Mouse (Mus musculus) lung, adult 2 months (tissue): ENCODE measurements around the gene Mapk7. TPM values are rescaled to one million over a fixed set of nuclear protein-coding genes. Genes with fewer than 3 reads are reported as not detected.

Experiments
- DNase-seq: peaks from one replicate; pipeline ENCODE4 v3.0.0; 2022
- H3K4me1 ChIP-seq: fragments of 200-500 bp; 2 replicates; pipeline ENCODE4 v1.6.1; 2011; ENCODE audit warnings: low read length; ENCODE audit not compliant: control insufficient read depth, insufficient read depth
- H3K4me3 ChIP-seq: fragments of 200-500 bp; replicated peaks from 2 replicates; pipeline ENCODE3; 2011; ENCODE audit warnings: low read depth, mild to moderate bottlenecking, control low read depth, low read length; ENCODE audit errors: extremely low read depth
- CTCF ChIP-seq: fragments of 200-500 bp; IDR thresholded peaks from 2 replicates; pipeline ENCODE4 v1.5.1; 2011; ENCODE audit warnings: mild to moderate bottlenecking, low read length, control low read depth; ENCODE audit not compliant: insufficient read depth
- POLR2A ChIP-seq: fragments of 200-500 bp; IDR thresholded peaks from 2 replicates; pipeline ENCODE4 v1.6.1; 2011; ENCODE audit warnings: low read depth, mild to moderate bottlenecking, control low read depth, low read length, borderline replicate concordance; ENCODE audit errors: extremely low read depth
- WGBS: fragments of 180-500 bp; shearing (Covaris S2); methylation state at CpG from one replicate; pipeline ENCODE4 v1.1.7; 2018; 5-methylcytosine and 5-hydroxymethylcytosine counted together
- polyA plus RNA-seq: library from polyadenylated mRNA; depleted of rRNA; stranded (reverse); fragments of >200 nt; gene quantifications from 2 replicates; pipeline ENCODE4 v1.2.3, GENCODE M21; 2012

Gene Mapk7
- polyA plus RNA-seq, 1 experiment, result 40.1 TPM

DNA sequence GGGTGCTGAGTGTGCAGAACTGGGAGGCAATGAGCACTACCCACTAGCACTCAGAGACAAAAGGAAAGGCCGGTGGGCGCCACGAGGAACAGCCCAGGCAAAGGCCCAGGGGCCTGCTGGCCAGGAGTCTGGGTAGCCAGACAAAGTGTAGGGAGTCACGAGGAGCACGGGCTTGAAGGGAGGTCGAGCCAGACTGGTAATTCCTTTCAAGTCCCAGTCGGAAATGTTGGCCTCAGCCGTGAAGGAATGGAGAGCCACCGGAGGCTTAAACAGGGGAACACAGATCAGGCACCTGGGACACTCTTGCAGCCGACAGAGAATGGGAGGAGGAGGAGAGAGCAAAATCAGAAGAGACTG, 10.0 kb downstream of the Mapk7 start:
- no peak overlapping the region for H3K4me3 ChIP-seq
- WGBS, result 32% methylated on average over 10 of the region's 10 CpGs
- TF ChIP-seq POLR2A (no peak), CTCF (no peak)
- DNase-seq, result no peak
- no peaks in the 10 kb centered on the region for H3K4me1 ChIP-seq

DNA sequence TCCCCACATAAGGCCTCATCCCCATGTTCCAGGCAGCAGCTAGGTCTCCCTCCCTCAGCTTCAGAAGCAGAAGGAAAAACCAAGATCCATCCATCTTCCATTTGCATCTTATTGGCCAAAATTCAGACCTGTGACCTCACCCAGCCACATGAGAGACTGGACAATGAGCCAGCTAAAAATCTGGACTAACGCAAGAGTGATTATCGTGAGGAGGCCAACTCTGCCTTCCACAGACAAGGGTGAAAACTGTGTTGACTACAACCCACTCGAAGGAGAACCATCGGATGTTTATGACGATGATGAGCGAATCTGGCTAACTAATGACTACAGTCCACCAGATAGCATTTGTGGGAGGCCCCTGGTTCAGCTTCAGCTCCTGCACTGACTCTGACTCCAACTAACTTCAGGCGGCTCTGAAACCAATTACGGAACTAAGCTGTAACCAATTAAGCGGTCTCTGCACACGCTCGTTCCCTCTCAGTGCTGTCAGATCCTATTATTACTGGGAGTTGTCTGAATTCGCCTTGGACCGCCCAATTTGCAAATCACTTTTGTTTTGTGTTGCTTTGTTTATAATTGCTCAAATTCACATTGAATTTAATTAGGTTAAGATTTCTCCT, 10.9 kb downstream of the Mapk7 start:
- DNase-seq, result no peak
- TF ChIP-seq POLR2A (no peak), CTCF (no peak)
- no peak overlapping the region for H3K4me3 ChIP-seq
- 81% methylated on average over 13 of the region's 13 CpGs for WGBS
- no peaks in the 10 kb centered on the region for H3K4me1 ChIP-seq

DNA sequence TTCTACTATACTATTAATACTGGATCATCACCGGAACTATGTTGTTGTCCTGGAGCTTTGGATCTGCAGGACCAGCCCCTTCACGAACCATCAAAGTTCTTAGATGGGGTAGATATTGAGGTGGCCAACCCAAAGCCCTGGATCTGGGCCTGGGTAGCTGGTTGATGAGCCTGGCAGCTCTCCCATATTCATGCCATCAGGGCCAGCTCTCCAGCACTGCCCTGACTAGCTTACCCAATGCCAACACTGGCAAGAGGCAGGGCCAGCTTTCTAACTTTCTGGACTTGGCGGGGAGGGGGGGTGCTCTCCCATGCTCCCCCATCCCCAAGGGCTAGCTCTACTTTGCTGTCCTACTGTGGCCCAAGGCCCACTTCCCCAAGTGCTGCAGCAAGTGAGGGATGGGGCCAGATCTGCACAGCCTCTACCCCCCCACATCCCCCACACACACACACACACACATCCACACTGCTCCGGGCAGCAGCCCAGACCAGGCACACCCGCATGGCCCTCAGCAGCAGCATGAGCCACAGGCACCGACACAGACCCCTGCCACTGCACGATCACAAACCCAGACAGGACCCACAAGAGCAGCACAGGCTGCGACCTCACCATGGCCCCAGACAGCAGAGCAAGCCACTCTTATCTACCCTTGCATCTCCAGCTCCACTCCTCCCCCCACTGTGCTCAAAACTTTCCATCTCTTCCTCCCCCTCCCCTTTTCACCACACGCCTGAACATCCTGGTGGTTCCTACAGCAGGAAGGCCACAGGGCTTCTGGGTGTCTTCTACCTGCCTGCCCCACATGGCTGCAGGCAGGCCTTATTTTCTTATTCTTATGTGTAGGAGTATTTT, 12.7 kb downstream of the Mapk7 start:
- 56% methylated on average over 9 of the region's 9 CpGs for WGBS
- Histone ChIP-seq H3K4me3 (no peak overlapping the region), H3K4me1 (no peaks in the 10 kb centered on the region; the same call in 1 of the 2 replicates)
- TF ChIP-seq CTCF (no peak), POLR2A (no peak)
- DNase-seq, result no peak

DNA sequence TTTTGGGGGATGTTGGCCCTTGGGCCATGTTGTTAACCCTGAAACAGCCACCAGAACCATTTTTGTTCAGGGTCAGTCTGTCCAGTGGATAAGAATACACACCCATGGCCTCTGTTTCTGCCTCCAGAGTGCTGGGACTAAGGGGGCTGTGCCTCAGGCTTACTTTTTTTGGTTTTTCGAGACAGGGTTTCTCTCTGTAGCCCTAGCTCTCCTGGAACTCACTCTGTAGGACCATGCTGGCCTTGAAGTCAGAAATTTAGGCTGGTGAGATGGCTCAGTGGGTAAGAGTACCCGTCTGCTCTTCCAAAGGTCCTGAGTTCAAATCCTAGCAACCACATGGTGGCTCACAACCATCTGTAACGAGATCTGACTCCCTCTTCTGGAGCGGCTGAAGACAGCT, 15.4 kb downstream of the Mapk7 start:
- TF ChIP-seq POLR2A (no peak), CTCF (no peak)
- H3K4me1 ChIP-seq, result no peaks in the 10 kb centered on the region; the same call in 1 of the 2 replicates
- H3K4me3 ChIP-seq, result no peak overlapping the region
- WGBS, result 89% methylated on average over 4 of the region's 4 CpGs
- DNase-seq, result no peak

DNA sequence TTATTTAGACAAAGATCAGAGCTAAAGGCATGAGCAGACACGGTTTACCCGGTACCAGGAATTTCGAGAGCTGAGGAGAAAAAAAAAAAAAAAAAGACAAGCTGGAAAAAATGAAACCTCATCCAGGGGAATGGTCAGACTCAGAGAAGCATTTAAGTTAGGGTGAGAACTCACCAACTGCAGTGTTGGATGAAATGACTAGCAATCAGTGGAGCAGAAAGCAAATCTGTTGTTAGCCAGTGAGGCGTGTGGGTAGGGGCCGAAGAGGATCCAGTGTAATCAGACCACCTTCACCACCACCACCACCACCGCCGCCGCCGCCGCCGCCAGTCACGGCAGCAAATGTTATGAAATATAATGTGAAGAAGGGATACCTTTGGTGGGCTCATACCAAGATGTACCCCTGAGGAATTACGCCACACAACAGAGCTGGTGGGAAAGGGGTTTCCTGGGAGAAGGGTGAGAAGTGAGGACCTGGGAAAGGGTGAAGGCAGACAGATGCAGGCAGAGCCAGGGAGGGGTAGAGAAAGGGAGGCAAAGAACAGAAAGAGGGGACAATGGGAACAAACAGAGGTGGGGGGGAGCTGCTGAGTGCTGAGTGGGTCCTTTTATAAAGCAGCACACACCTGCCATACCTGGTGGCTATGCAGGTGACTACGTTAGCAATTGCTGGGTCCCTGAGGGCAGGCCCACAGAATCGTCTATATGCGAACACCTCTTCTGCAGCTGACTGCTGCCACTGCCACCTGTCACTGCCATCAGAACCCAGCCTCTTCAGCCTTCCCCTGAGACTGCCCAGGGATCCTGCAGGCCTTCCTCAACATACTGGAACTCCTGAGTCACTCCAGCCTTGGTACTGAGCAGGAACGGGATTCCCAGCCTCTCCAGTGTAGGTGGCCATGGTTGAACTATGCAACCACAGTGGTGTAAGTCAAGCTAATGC, 16.4 kb downstream of the Mapk7 start:
- TF ChIP-seq POLR2A (no peak), CTCF (no peak)
- no peaks in the 10 kb centered on the region; the same call in 1 of the 2 replicates for H3K4me1 ChIP-seq
- no peak overlapping the region for H3K4me3 ChIP-seq
- 65% methylated on average over 17 of the region's 17 CpGs for WGBS
- DNase-seq, result no peak

DNA sequence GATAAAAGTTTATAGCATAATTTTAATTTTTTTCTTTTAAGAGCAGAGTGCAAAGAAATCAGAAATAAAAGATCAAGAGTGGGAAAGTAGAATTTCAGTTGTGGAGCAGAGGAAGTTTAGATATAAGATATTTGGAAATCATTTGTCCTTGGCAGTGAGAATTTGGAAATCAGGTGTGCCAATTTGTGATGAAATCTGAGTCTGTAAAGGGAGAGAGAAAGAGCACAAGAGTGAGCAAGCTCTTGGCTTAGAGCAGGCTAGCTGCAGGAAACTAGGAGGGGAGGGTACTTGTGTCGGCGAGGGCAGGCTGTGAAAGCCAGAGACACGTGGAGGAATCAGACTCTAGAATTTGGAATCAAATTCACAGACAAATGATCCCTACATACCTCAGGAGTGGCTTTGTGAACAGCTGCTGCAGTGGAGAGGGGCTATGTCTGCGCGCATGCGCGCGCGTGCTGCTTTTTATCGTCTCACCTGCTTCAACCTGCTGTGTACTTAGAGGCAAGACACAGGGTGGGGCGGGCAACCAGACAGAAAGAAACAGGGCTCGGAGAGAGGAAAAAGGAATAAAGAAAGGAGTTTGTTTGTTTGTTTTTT, 17.3 kb downstream of the Mapk7 start:
- WGBS, result 44% methylated on average over 12 of the region's 12 CpGs
- Histone ChIP-seq H3K4me3 (no peak overlapping the region), H3K4me1 (no peaks in the 10 kb centered on the region; the same call in 1 of the 2 replicates)
- DNase-seq, result no peak
- TF ChIP-seq CTCF, result no peak
- no peak for TF ChIP-seq POLR2A

DNA sequence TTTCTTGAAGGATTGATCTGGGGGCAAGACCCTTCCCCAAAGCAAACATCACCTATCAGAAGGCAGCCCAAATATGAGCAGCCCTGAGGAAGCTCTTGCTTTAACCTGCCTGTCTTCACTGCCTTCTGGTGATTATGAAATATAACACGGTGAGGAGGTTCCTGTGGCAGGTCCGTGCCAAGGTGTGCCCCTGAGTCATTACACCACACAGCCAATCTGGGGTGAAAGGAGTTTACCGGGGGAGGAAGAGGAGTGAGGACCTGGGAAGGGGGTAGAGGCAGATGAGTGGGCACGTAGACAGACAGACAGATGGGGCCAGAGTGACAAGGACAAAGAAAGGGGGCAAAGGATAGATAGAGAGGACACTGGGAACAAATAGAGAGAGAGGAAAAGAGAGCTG, 20.6 kb downstream of the Mapk7 start:
- WGBS, result 57% methylated on average over 4 of the region's 4 CpGs
- Histone ChIP-seq H3K4me1 (no peaks in the 10 kb centered on the region; the same call in 1 of the 2 replicates), H3K4me3 (no peak overlapping the region)
- no peak for DNase-seq
- TF ChIP-seq POLR2A, result no peak
- no peak for TF ChIP-seq CTCF

DNA sequence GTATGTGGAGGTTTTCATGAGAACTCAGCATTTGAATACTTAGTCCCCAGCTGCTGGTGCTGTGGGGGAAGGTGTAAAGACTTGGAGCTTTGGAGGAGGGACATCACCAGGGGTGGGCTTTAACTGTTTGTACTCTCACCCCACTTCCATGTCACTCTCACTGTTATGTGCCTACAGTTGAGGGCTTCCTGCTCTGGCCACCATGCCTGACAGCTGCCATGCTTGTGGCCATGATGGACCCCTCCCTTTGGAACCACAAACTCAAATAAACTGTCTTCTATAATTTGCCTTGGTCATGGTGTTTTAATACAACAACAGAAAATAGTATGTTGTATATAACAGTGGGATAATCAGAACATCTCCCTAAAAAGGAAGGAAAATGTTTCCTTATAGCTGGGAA, 23.3 kb downstream of the Mapk7 start:
- Histone ChIP-seq H3K4me3 (no peak overlapping the region), H3K4me1 (no peaks in the 10 kb centered on the region)
- TF ChIP-seq CTCF (no peak), POLR2A (no peak)
- DNase-seq, result no peak

DNA sequence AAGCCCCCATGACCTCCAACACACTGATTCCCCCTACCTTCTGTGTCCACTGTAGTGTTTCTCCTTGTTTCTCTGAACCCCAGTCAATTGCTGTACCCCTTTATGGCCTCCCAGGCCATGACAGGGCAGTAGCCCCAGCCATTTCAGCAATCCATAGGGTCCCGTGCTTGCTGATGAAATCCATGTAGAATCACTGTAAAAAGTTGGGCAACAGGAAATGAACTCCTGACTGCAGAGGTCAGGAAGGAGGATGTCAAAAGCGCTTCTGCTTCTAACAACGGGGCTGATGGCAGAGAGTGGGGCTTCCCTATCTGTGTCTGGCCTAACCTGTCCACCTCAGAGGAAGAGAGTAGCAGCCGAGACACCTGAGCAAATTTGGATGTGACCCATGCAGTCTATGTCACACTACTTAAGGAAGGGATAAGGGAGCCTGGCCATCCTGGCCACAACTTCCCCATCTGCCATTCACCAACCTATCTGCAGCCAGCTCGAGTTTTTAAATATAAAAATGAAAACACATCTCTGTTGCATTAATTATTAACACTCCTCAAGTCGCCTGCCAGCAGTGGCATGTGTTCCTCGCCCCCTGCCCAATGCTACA, 24.8 kb downstream of the Mapk7 start:
- no peaks in the 10 kb centered on the region for H3K4me1 ChIP-seq
- no peak for DNase-seq
- no peak for TF ChIP-seq POLR2A
- TF ChIP-seq CTCF, result no peak
- WGBS, result 50% methylated on average over 7 of the region's 7 CpGs
- no peak overlapping the region for H3K4me3 ChIP-seq
